Comparison of ENCODE assay signal across 11 mouse cellular contexts in the genomic region with DNA sequence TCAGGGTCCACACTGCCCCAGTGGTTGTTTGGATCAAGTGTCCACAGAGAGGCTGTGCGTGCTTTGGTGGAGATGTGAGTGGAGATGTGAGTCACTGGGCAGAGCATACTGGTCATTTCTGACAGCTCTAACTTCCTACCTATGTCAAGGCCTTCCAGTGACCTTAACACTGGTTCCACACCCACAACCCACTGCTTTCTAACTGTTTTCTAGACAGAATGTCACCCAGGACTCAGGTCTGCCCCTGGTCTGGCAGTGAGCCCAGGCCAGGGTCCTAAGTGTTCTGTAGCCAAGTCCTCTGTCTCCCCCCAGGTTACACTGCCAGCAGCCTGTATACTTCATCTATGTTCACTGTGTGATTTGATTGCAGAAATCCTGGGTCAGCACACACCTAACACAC.
"Had no signal": no experiment of that assay in that cellular context is flagged by ENCODE, and none has a peak within 500 bp of the region (broad histone marks: within the 10 kb centered on the region; RNA-seq: fewer than 3 reads in every experiment).

No protein-coding gene starts in this region.

- H3K4me2 ChIP-seq: liver, embryonic 13.5 days had no signal

- H3K4me3 ChIP-seq: left cerebral cortex, adult 2 months; liver, embryonic 13.5 days had no signal

- H3K9ac ChIP-seq: liver, embryonic 13.5 days had no signal

- H3K9me3 ChIP-seq: liver, embryonic 13.5 days had no signal

- DNase-seq: kidney, adult 8-10 months; kidney, postnatal 14 days; layer of hippocampus, postnatal 36 days; liver, embryonic 13.5 days; lung, adult 2 months; lung, postnatal 10 days; midbrain, embryonic 14.5 days; thymus, adult 18-20 months; thymus, postnatal 36 days had no signal

- H3K27me3 ChIP-seq: liver, embryonic 13.5 days had no signal

- H3K36me3 ChIP-seq: liver, embryonic 13.5 days had no signal

- H3K27ac ChIP-seq: left cerebral cortex, adult 2 months; liver, embryonic 13.5 days; macrophage had no signal
